Mouse (Mus musculus): Measurements from ENCODE around the gene Shc3. TPM values are rescaled to one million over a fixed set of nuclear protein-coding genes. Genes with fewer than 3 reads are reported as not detected.

Shc3 gene
- total RNA-seq, 1 experiment from 2014 or later = not detected

GRCm38 (mm10) chr13:51425662-51426443, 143.4 kb downstream of the Shc3 start:
- ATAC-seq (replicated peaks; ENCODE audit: low read depth, poor library complexity, severe bottlenecking) = no peak

GRCm38 (mm10) chr13:51424647-51425046, 144.6 kb downstream of the Shc3 start:
- peak; percentile 81 for ATAC-seq (replicated peaks; ENCODE audit: low read depth, poor library complexity, severe bottlenecking)

- ATAC-seq (replicated peaks; ENCODE audit: low read depth, poor library complexity, severe bottlenecking) = no peak
Measured at GRCm38 (mm10) chr13:51423647-51424046, 145.6 kb downstream of the Shc3 start.

GRCm38 (mm10) chr13:51420861-51421260, 148.4 kb downstream of the Shc3 start:
- no peak for ATAC-seq (replicated peaks; ENCODE audit: low read depth, poor library complexity, severe bottlenecking)

- no peak for ATAC-seq (replicated peaks; ENCODE audit: low read depth, poor library complexity, severe bottlenecking)
Measured at GRCm38 (mm10) chr13:51419501-51419900, 149.7 kb downstream of the Shc3 start.

GRCm38 (mm10) chr13:51418942-51419451, 150.2 kb downstream of the Shc3 start:
- no peak for ATAC-seq (replicated peaks; ENCODE audit: low read depth, poor library complexity, severe bottlenecking)

- ATAC-seq (replicated peaks; ENCODE audit: low read depth, poor library complexity, severe bottlenecking) = peak; percentile 83
Measured at GRCm38 (mm10) chr13:51418268-51418941, 150.8 kb downstream of the Shc3 start.

GRCm38 (mm10) chr13:51417796-51418195, 151.4 kb downstream of the Shc3 start:
- peak; percentile 67 for ATAC-seq (replicated peaks; ENCODE audit: low read depth, poor library complexity, severe bottlenecking)

GRCm38 (mm10) chr13:51416727-51417126, 152.5 kb downstream of the Shc3 start:
- no peak for ATAC-seq (replicated peaks; ENCODE audit: low read depth, poor library complexity, severe bottlenecking)

- ATAC-seq (replicated peaks; ENCODE audit: low read depth, poor library complexity, severe bottlenecking) = 0 out of 2 replicates have a peak, but pooled peaks have one; percentile 28
Measured at GRCm38 (mm10) chr13:51413461-51413860, 155.8 kb downstream of the Shc3 start.

- ATAC-seq (replicated peaks; ENCODE audit: low read depth, poor library complexity, severe bottlenecking) = no peak
Measured at GRCm38 (mm10) chr13:51411696-51412430, 157.4 kb downstream of the Shc3 start.

GRCm38 (mm10) chr13:51411243-51411642, 158.0 kb downstream of the Shc3 start:
- ATAC-seq (replicated peaks; ENCODE audit: low read depth, poor library complexity, severe bottlenecking) = no peak

- ATAC-seq (replicated peaks; ENCODE audit: low read depth, poor library complexity, severe bottlenecking) = no peak
Measured at GRCm38 (mm10) chr13:51409936-51410481, 159.2 kb downstream of the Shc3 start.

- peak; percentile 59 for ATAC-seq (replicated peaks; ENCODE audit: low read depth, poor library complexity, severe bottlenecking)
Measured at GRCm38 (mm10) chr13:51408519-51409001, 160.7 kb downstream of the Shc3 start, which contains the start of gene S1pr3. TSS of gene S1pr3 (plus strand) at chr13:51408639.

- peak; percentile 26 for ATAC-seq (replicated peaks; ENCODE audit: low read depth, poor library complexity, severe bottlenecking)
Measured at GRCm38 (mm10) chr13:51407541-51408217, 161.5 kb downstream of the Shc3 start.

- ATAC-seq (replicated peaks; ENCODE audit: low read depth, poor library complexity, severe bottlenecking) = peak; percentile 27; the same call in 1 of the 2 replicates
Measured at GRCm38 (mm10) chr13:51405731-51406320, 163.4 kb downstream of the Shc3 start.

- ATAC-seq (replicated peaks; ENCODE audit: low read depth, poor library complexity, severe bottlenecking) = no peak
Measured at GRCm38 (mm10) chr13:51404566-51404965, 164.7 kb downstream of the Shc3 start.

- peak; percentile 66 for ATAC-seq (replicated peaks; ENCODE audit: low read depth, poor library complexity, severe bottlenecking)
Measured at GRCm38 (mm10) chr13:51400736-51401501, 168.3 kb downstream of the Shc3 start.
